Mouse (Mus musculus): ENCODE data around the gene Gm3776. TPM values are rescaled to one million over a fixed set of nuclear protein-coding genes. Genes with fewer than 3 reads are reported as not detected.
A peak's percentile ranks its signal among the peaks of the same experiment; 100 is the strongest.
"Not testable (repeated sequence)": the region's sequence is repeated elsewhere in the genome, so short reads cannot be mapped to it uniquely, and the experiment has no call there.

Gene Gm3776
- total RNA-seq, 2 experiments from 2014 or later: 2.1 to 2.5 TPM

DNA sequence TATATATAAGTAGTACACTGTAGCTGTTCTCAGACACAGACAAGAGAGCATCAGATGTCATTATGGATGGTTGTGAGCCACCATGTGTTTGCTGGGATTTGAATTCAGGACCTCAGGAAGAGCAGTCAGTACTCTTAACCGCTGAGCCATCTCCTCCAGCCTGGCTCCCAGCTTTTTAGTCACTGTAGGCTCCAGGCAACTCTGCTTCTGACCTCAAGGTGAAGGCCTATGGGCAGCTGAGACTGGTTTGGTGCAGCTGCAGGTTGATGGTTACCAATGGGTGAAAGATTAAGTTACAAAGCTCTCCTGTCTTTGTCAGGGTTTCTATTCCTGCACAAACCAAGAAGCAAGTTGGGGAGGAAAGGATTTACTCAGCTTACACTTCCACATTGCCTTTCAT, 36.8 kb downstream of the Gm3776 start:
- not testable (repeated sequence) for DNase-seq

DNA sequence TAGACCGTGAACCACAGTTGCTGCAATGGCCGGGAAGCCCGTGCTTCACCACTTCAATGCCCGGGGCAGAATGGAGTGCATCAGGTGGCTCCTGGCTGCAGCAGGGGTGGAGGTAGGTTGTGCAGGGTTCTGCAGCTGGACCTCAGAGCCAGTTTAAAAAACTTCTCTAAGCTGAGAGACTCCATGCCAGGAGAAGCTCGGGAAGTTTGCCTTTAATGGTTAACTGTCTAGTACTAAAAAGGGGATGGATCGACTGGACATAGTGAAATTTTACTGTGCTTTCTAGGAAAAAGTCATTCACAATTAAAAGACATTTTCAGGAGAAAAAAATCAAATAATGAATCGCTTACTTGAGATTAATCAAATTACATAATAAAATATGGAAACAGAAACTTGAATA, 37.9 kb downstream of the Gm3776 start:
- DNase-seq: not testable (repeated sequence)

DNA sequence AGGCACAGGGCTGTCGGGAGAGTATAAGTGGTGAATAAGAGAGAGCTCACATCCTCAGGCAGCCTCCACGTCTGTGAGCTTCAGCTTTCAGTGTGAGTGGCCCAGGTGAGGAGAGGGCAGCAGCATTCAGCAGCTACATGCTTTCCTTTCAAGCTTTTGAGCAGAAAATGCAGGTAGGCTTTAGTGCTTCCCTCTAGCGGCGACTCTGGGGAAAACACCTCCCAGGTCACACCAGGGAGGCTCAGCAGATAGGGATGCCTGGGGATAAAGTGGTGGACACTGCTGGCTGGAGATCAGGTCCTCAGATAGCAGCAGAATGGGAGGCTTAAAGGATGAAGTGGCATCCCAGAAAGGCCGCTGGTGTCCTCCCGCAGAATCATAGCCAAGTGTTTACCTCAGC, 39.2 kb downstream of the Gm3776 start:
- peak in 1 of 2 experiments; percentile 38 for DNase-seq

DNA sequence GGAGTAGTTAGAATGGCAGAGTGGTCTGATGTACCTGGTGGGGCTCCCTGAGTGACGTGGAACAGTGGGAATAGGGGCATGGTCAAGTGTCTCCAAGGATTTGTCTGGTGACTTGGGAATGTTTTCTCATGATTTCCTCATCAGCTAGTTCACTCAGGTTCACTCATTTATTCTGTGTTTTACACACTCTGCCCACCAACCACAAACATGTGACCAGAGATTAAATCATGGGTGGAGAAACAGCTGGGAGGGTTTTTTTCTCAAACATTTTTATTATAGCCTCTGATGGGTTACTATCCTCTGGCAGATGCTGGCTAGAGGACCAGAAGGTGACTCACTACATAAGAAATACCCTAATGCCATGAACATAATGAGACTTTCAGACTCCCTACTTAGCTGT, 41.3 kb downstream of the Gm3776 start:
- DNase-seq: no peak

DNA sequence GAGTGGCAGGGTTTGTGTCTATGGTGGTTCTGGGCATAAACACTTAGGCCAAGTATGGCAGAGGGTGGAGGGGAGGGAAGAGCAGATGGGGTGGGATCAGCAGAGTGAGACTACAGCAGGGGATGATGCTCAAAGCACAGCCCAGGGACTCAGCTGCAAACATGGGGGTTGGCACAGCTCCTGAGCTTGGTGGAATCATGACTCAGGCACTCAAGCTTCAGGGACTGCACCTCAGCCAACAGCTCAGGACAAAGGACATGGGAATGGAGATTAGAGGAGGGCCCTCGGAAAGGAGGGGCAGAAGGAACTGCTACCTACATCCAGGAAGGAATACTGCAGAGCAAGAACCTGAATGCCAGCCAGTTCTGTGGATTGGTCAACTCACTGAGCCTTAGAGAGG, 42.2 kb downstream of the Gm3776 start:
- DNase-seq: not testable (repeated sequence)

DNA sequence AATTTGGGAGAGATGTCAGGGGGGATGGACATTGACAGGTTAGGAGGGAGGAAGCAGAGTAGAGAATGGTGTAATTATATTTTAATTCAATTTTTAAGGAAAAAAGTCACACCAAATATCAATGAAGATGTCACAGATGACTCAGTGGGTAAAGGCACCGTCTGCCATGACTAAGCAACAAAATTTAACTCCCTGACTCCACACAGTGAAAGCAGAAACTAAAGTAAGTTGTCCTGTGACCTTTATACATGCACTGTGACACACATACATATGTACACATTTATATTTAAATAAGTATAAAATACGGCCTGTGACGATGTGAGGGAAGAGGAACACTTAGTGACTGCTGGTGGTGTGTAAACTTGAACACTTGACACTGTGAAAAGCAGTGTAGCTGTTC, 51.2 kb downstream of the Gm3776 start:
- not testable (repeated sequence) for DNase-seq

DNA sequence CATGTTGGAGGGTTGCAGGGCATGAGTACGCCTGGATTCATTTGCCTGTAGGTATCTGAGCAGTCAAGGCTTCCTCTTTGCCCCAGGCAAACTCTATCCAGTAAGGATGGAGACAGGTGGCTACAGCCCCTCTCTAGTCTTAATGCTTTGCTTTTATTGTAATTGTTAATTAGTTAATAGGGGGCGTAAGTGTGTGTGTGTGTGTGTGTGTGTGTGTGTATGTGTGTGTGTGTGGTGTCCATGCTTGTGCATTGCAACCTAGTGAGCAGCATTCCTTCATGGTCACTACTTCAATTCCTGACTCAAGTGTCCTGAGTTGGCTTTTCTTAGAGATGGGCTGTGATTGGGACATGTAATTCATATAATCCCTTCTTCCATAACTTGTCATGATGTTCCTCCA, 57.8 kb downstream of the Gm3776 start, which contains the start of gene Omt2a:
Omt2a (minus strand) TSS at position 101 of the 400 bp plus-strand sequence.
- DNase-seq: no peak

Other genes with a start within 250 kb of the Gm3776 start
- not detected for gene Gcm1, start 205.2 kb upstream of the Gm3776 start, total RNA-seq (2021)
- 10 to 100 TPM; 32.0 to 33.2 TPM for gene Fbxo9, start 148.1 kb upstream of the Gm3776 start, total RNA-seq (2021)
- gene Ick, start 147.9 kb upstream of the Gm3776 start, total RNA-seq (2021): 10 to 100 TPM; 10.7 to 12.2 TPM
- gene Gsta4, start 74.4 kb upstream of the Gm3776 start, total RNA-seq (2021): 100 to 1,000 TPM; 125 to 127 TPM
- gene Gsta1, start 26.5 kb upstream of the Gm3776 start, total RNA-seq (2021): 1 to 10 TPM; 2.3 to 3.3 TPM
- 1 to 10 TPM in 1 of 2 experiments, under 1 TPM in 1; 0.93 to 1.2 TPM for gene Gm10639, start 32.8 kb downstream of the Gm3776 start, total RNA-seq (2021)
- not detected for gene Omt2a, start 57.7 kb downstream of the Gm3776 start, total RNA-seq (2021)
- gene Omt2b, start 70.5 kb downstream of the Gm3776 start, total RNA-seq (2021): not detected
- gene Gsta2, start 98.7 kb downstream of the Gm3776 start, total RNA-seq (2021): 1 to 10 TPM; 2.1 to 2.2 TPM
- gene Dppa5a, start 111.0 kb downstream of the Gm3776 start, total RNA-seq (2021): not detected
- not detected for gene Ooep, start 121.6 kb downstream of the Gm3776 start, total RNA-seq (2021)
- not detected for gene Ddx43, start 138.6 kb downstream of the Gm3776 start, total RNA-seq (2021)
- gene Cgas, start 186.1 kb downstream of the Gm3776 start, total RNA-seq (2021): under 1 TPM; 0.39 to 0.42 TPM
- 10 to 100 TPM; 21.9 to 25.0 TPM for gene Mto1, start 191.1 kb downstream of the Gm3776 start, total RNA-seq (2021)
- gene Gm17324, start 191.7 kb downstream of the Gm3776 start, total RNA-seq (2021): not detected
- gene Eef1a1, start 232.0 kb downstream of the Gm3776 start, total RNA-seq (2021): 1,000 to 10,000 TPM in 1 of 2 experiments, 100 to 1,000 TPM in 1; 994 to 1,266 TPM